Mouse (Mus musculus) adrenal gland, postnatal 14 days (tissue): ENCODE data around the gene Slc27a3. TPM values are rescaled to one million over a fixed set of nuclear protein-coding genes. Genes with fewer than 3 reads are reported as not detected.

Experiments
- DNase-seq: peaks from one replicate; pipeline ENCODE4 v3.0.0; 2021; ENCODE audit warnings: mixed read lengths
- total RNA-seq: library from RNA; stranded (reverse); gene quantifications from 2 replicates; pipeline ENCODE4 v1.2.3, GENCODE M21; 2021

Slc27a3 gene
- total RNA-seq, 1 experiment from 2014 or later, result 73.1 TPM

GRCm38 (mm10) chr3:90391941-90392340 lies 2.2 kb upstream of the Slc27a3 start:
- DNase-seq, result no peak

DNA sequence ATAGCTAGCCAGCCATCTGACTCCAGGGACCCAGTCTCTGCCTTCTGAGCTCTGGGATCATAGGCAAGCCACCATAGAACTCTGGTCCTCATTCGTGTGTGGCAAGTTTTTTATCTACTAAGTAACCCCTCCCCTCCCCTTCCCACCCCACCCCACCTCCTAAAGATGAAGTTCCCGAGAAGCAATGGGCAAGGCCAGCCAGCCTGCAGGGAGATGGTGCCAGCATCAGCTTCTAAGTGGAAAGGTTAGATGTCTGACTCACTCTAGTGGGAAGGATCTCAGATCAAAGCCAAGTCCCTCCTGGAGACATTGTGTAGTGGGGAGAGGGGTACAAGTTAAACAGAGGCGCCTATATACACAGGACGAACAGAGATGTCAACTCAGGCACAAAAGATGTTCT lies 1.3 kb upstream of the Slc27a3 start:
- DNase-seq, result peak; percentile 62

DNA sequence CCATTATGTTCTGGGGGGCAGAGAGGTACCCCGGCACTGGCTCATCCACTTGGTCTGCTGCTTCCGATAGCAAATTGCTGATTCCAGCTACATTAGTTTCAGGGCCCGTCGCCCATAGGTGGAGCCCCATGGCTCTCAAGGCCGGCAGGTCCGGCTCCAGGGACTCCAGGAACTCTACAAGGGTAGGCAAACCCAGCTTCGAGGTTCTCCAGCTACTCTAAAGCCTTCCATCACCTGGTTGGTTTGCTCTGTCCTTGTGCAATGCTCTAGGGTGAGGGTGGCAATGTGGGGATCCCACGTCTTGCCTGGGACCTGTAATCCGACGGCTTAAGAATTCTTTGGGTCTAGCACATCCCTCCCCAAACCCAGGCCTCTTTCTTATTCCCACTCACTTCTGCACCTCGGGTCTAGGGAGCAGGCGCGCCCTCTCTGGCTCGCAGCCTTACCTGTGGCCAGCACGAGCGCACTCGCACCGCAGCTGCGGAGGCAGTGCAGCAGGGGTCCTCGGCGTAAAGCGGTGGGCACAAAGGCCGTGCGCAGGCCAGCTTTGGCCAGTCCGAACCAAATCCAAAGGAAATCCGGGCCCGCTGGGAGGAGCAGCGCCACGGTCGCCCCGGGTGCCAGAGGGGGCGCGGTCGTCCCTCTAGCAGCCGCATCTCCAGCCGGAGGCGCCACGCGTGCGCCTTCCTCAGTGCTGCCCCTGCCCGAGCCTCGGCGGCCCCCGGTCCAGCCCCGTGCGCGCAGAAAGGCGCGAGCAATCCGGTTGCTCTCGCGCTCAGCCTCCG lies 820 bp downstream of the Slc27a3 start:
- peak; percentile 86 for DNase-seq

- DNase-seq, result peak; percentile 27
Observed at GRCm38 (mm10) chr3:90388192-90388591, 1.5 kb downstream of the Slc27a3 start.

GRCm38 (mm10) chr3:90387483-90387882 lies 2.3 kb downstream of the Slc27a3 start:
- peak; percentile 84 for DNase-seq

DNA sequence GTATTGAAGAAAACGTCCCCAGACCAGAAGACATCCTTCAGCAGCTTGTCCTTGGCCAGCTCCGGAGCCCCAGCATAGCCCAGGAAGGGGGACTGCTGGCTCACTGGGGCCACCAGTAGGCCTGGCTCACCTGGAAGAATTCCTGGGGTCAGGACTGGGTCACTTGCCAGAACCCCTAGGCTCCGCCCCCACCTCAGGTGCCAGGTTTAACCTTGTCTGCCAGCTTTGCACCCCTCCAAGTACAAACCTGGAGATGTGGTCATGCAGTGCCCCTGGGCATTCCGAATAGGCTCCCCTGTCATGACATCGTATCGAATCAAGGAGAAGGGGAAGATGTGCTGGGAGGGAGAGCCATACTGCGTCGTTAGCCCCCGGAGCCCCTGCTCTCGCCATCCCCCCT lies 2.9 kb downstream of the Slc27a3 start:
- no peak for DNase-seq

GRCm38 (mm10) chr3:90384851-90385375 lies 4.8 kb downstream of the Slc27a3 start:
- no peak for DNase-seq

GRCm38 (mm10) chr3:90383690-90384089 lies 6.0 kb downstream of the Slc27a3 start:
- peak; percentile 26 for DNase-seq

GRCm38 (mm10) chr3:90381727-90382126 lies 8.0 kb downstream of the Slc27a3 start:
- DNase-seq, result peak; percentile 90

- DNase-seq, result no peak
Observed at GRCm38 (mm10) chr3:90378496-90378895, 11.2 kb downstream of the Slc27a3 start.

DNA sequence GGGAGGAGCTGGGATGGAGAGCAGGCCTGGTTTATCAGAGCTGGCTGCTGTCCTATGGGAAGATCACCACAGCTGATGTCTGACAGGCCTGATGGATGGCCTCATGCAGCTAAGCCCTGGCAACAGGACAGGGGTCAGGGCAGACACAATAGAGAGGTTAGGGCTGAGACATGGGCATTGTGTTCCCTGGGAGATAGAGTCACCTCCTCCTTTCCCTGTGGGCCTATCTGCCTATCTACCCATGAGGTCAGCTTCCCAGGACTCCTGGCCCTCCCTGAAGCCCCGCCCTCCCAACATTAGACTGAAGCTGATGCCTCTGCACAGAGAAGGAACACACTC lies 13.5 kb downstream of the Slc27a3 start:
- peak; percentile 46 for DNase-seq

GRCm38 (mm10) chr3:90375562-90376246 lies 14.0 kb downstream of the Slc27a3 start:
- DNase-seq, result no peak

DNA sequence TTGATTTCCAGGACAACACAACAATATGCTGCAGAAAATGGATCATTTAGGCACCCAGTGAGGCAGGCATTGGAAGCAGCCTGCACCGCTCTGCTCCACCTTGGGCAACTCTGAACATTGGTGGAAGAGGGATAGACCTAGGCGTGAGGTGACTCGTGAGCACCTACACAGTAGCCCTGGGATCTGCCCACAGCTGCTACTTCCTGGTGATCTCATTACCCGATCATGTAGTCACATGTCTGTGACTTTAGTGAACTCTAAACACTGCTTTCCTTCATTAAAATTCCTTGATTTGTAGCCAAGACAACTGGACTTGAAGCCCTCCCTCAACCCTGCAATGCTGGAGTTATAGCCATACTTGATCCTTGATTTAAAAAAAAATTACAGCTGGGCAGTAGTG lies 15.4 kb downstream of the Slc27a3 start:
- no peak for DNase-seq

DNA sequence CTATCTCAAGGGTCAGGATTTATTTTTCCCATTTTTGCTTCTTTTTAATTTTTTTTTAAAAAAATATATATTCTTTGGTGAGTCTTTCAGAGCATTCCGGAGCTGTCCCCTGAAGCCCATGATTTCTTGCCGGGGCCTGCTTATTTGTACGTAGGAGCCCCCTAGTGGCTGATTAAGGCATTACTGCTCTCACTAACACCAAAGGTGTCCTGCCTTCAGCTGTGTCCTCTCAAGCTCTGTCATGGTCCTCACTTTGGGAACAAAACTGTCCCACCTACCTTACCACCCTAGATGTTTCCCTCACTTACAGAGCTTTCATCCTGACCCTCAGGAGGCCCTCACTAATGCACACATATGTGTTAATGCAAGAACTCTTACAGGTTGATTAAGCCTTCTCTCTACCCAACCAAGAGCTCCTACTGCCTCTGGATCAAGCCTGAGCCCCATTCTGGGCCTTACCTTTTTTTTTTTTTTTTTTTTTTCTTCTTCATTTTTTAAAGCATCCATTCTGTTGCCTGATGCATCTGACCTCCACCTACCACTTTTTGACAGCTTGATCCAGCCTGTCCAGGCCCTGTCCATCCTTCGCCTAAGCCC lies 16.2 kb downstream of the Slc27a3 start:
- DNase-seq, result peak; percentile 88

- no peak for DNase-seq
Observed at GRCm38 (mm10) chr3:90372817-90373216, 16.9 kb downstream of the Slc27a3 start.

DNA sequence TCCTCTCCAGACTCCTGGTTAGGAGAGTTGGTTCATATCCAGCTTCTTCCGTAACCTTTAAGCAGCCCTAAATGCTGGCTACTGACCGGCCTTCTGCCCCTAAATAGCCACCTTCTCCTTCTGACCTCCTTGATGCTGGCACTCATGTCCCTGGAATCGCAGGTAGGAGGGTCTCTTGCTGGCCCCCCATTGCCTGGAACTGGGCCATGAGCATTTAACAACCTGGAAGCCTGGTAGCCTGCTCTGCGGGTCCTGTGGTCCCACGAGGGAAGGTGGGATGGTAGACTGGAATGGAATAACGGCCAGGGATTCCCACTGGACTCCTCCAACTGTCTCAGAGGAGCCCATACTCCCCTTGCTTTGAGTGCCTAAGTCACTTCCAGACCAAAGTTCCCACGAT lies 17.9 kb downstream of the Slc27a3 start:
- no peak for DNase-seq

- no peak for DNase-seq
Observed at GRCm38 (mm10) chr3:90369041-90369440, 20.7 kb downstream of the Slc27a3 start.

GRCm38 (mm10) chr3:90367001-90367632 lies 22.6 kb downstream of the Slc27a3 start:
- DNase-seq, result no peak

DNA sequence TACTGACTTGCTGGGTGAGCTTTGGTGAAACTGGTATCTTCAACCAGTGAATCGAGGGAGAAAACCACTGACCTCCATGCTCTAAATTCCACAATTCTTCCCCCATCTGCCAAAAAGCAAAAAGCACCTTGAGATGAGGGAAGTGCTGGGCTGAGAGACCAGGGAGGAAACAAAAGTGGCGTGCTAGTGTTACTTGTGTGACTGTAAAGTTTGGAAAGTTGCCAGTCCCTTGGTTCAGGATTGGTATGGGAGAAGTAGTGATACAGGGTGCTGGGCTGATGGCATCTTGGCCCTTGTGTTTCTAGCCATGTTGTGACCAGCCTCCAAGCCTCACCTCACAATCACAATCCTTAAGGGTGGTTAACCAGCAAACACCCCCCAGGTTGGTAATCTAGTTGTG lies 27.4 kb downstream of the Slc27a3 start:
- no peak for DNase-seq

DNA sequence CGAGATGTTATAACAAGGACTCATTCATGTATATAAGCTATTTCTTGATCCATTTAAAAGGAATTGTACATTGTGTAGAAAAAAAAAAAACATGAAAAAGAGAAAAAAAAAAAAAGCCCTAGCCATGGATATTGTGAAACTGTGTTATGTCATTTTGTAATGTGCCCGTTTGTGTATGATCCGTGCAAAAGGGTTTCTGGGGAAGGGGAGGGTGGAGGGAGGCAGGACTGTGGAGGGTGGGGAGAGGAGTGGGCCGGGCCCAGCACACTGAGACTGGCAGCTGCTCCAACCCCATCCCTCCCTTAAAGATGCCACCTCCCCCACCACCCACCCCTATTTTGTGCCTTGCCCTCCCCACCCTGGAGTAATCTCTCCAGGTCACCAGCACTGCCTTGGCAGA lies 28.3 kb downstream of the Slc27a3 start:
- DNase-seq, result no peak

GRCm38 (mm10) chr3:90359230-90359629 lies 30.5 kb downstream of the Slc27a3 start:
- DNase-seq, result no peak

DNA sequence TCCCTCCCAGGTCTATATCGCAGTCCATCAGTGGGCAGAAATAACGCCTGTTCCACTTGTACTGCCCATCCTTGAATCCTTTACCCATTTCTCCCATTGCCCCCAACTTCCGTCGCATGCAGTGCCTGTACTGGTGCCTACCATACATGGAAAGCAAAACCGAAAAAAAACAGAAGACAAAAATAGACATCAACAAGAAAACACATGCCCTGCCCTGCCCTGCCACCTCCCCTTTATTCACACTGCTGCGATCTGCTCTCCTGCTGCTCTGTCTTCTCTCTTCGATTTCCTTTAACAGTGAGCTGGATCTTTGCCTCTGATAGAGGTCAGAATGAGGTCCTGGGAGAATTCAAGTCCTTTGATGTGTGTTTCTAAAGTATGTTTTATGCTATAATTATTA lies 31.8 kb downstream of the Slc27a3 start:
- no peak for DNase-seq

DNA sequence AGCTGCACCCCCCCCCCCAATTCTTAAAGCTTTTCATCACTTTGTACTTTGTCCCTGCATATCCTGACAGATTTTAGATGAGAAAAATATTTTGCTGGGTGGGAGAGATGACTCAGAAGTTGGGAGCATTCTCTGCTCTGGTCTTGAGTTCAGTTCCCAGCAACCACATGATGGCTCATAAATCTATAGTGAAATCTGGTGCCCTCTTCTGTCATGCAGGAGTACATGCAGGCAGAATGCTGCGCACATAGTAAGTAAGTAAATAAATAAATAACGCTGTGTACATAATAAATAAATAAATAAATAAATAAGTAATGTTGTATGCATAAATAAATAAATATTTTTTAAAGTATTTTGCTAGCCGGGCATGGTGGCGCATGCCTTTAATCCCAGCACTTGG lies 41.9 kb downstream of the Slc27a3 start:
- DNase-seq, result no peak
